Mouse (Mus musculus) lung, embryonic 16.5 days (tissue): ENCODE results near the gene Accs. TPM values are rescaled to one million over a fixed set of nuclear protein-coding genes. Genes with fewer than 3 reads are reported as not detected.

Experiments used
- polyA plus RNA-seq: library from polyadenylated mRNA; unstranded; fragments of >200 nt; fragmentation: Nextera tagmentation; extraction: Ambion mirVana; gene quantifications from 2 replicates; pipeline ENCODE4 v1.2.1, GENCODE M21; 2015

The Accs gene
- polyA plus RNA-seq, 1 experiment from 2014 or later = 9.3 TPM

Other genes starting within 250 kb of the Accs start
- gene Alx4, start 207.6 kb downstream of the Accs start, polyA plus RNA-seq = 0.03 TPM in 1 of 2 replicates, not detected in the other
- 119 and 128 TPM in 2 replicates for gene Ext2, start 27.4 kb downstream of the Accs start, polyA plus RNA-seq
- gene Accsl, start 19.2 kb upstream of the Accs start, polyA plus RNA-seq = not detected in 2 replicates
- gene Gm13889, start 107.3 kb upstream of the Accs start, polyA plus RNA-seq = 23.4 and 26.8 TPM in 2 replicates
- not detected in 2 replicates for gene Gm27027, start 146.4 kb upstream of the Accs start, polyA plus RNA-seq
- gene Alkbh3, start 160.9 kb upstream of the Accs start, polyA plus RNA-seq = 63.0 and 70.0 TPM in 2 replicates